22 mouse cellular contexts compared by ENCODE assay signal in the genomic region with DNA sequence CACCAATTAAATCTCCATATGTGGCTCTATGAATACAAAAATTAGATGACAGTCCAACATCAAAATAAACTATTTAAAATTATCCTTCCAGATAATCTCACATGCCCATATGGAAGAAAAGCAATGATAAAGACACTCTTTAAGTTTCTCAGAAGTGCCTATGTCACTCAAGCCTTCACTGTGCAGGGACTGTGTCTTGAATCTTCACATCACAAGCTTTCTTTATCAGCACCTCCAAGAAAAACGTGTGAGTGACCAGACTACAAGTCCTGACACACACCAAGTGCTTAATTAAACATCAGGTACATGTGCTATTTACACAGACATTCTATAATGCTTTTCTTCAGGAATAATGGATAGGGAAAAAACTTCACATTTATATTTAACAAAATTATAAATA. TPM values are rescaled to one million over a fixed set of nuclear protein-coding genes. Genes with fewer than 3 reads are reported as not detected.
DNase-seq lines count a peak whose midpoint lies in the region; ATAC-seq and TF ChIP-seq lines count a peak whose summit lies in the region.
"Had no signal": no experiment of that assay in that cellular context is flagged by ENCODE, and none has a peak within 500 bp of the region (broad histone marks: within the 10 kb centered on the region; RNA-seq: fewer than 3 reads in every experiment).

No protein-coding gene starts in this region.

- no peaks in the 10 kb centered on the region; the same call in 1 of the 2 replicates for H3K36me3 ChIP-seq in liver, embryonic 11.5 days (ENCODE audit: control insufficient read depth, insufficient read depth, low read length)
- no peaks in the 10 kb centered on the region; the same call in 1 of the 2 replicates for H3K36me3 ChIP-seq in liver, embryonic 14.5 days (replicated peaks; ENCODE audit: control insufficient read depth, insufficient read depth, low read depth)
- no peaks in the 10 kb centered on the region for H3K36me3 ChIP-seq in liver, postnatal 0 days (replicated peaks; ENCODE audit: insufficient read depth, low read length)
- H3K36me3 ChIP-seq: hindbrain, embryonic 15.5 days had no signal

- H3K9ac ChIP-seq in liver, embryonic 11.5 days (ENCODE audit: low read depth, low read length), result no peak overlapping the region
- no peak overlapping the region for H3K9ac ChIP-seq in liver, embryonic 14.5 days (replicated peaks)
- H3K9ac ChIP-seq in liver, postnatal 0 days (replicated peaks), result no peak overlapping the region
- H3K9ac ChIP-seq: forebrain, embryonic 13.5 days; heart, embryonic 13.5 days; hindbrain, embryonic 12.5 days; hindbrain, embryonic 15.5 days had no signal

- no peak for TF ChIP-seq CTCF in liver, embryonic 14.5 days (IDR thresholded peaks at IDR 0.05; ENCODE audit: low read depth)
- no peak for TF ChIP-seq CTCF in liver, postnatal 0 days (IDR thresholded peaks at IDR 0.05; ENCODE audit: low read depth)

- no peak for DNase-seq in liver, embryonic 11.5 days (ENCODE audit: low spot score)
- no peak for DNase-seq in liver
- peak in 2 of 3 experiments; percentile 41 to 43 for DNase-seq in liver, embryonic 14.5 days (ENCODE audit: low read depth in 3 of 3, low spot score in 3 of 3)
- no peak for DNase-seq in liver, postnatal 0 days
- DNase-seq in retina, embryonic 14.5 days (ENCODE audit: low spot score), result no peak
- no peak for DNase-seq in cerebellum, postnatal 10 days
- DNase-seq: adrenal gland, postnatal 10 days; adrenal gland, postnatal 36 days; cerebellum, adult 11 months; cerebellum, adult 2 months; cerebellum, postnatal 14 days; gastrocnemius, postnatal 25 days; heart, adult 2 months had no signal

- 27% methylated on average over 1 of the region's 1 CpGs for WGBS in liver, embryonic 11.5 days
- WGBS in liver, embryonic 14.5 days (ENCODE audit: insufficient replicate concordance), result 7% methylated on average over 1 of the region's 1 CpGs
- 26% methylated on average over 1 of the region's 1 CpGs for WGBS in liver, postnatal 0 days (ENCODE audit: insufficient replicate concordance)

- no peak overlapping the region for H3K27ac ChIP-seq in liver, embryonic 11.5 days (ENCODE audit: low read depth, low read length)
- H3K27ac ChIP-seq in liver, embryonic 14.5 days, result no peak overlapping the region
- 0 out of 2 replicates have a peak overlapping the region, but pooled peaks have one; percentile 9 for H3K27ac ChIP-seq in liver, postnatal 0 days (ENCODE audit: low read depth)
- H3K27ac ChIP-seq: forebrain, embryonic 10.5 days; forebrain, embryonic 13.5 days; heart, adult 2 months; heart, embryonic 10.5 days; heart, embryonic 13.5 days; hindbrain, embryonic 12.5 days; hindbrain, embryonic 15.5 days had no signal

- peak; percentile 57; the same call in 1 of the 2 replicates for ATAC-seq in liver, embryonic 11.5 days (replicated peaks; ENCODE audit: low FRiP score)
- ATAC-seq in liver, embryonic 14.5 days (ENCODE audit: insufficient read depth), result peak; percentile 44
- ATAC-seq in liver, postnatal 0 days, result no peak
- ATAC-seq in megakaryocyte-erythroid progenitor cell, adult 5-6 weeks (replicated peaks; ENCODE audit: low FRiP score, low TSS enrichment, poor library complexity, severe bottlenecking), result 0 out of 2 replicates have a peak, but pooled peaks have one; percentile 56
- ATAC-seq in megakaryocyte, adult 5-6 weeks (ENCODE audit: poor library complexity, severe bottlenecking), result no peak
- ATAC-seq: forebrain, embryonic 13.5 days; Patski had no signal

- no peak overlapping the region for H3K4me2 ChIP-seq in liver, embryonic 11.5 days
- H3K4me2 ChIP-seq in liver, embryonic 14.5 days (ENCODE audit: low read depth), result no peak overlapping the region
- no peak overlapping the region for H3K4me2 ChIP-seq in liver, postnatal 0 days (ENCODE audit: low read depth, low read length)
- H3K4me2 ChIP-seq: forebrain, embryonic 13.5 days; heart, embryonic 13.5 days; hindbrain, embryonic 12.5 days; hindbrain, embryonic 15.5 days had no signal

- H3K4me1 ChIP-seq in liver, embryonic 11.5 days (replicated peaks; ENCODE audit: control insufficient read depth, insufficient read depth, low read length), result peaks cover 37% of the 10 kb centered on the region
- peaks cover 44 to 51% of the 10 kb centered on the region in 2 experiments for H3K4me1 ChIP-seq in liver, embryonic 14.5 days (replicated peaks; ENCODE audit: control insufficient read depth in 2 of 2, insufficient read depth in 2 of 2, low read length in 1 of 2)
- peaks cover 31% of the 10 kb centered on the region for H3K4me1 ChIP-seq in liver, postnatal 0 days (ENCODE audit: insufficient read depth)

- TF ChIP-seq EP300 in liver, embryonic 14.5 days (IDR thresholded peaks at IDR 0.05; ENCODE audit: low read depth), result peak; percentile 45; the same call in 1 of the 2 replicates
- TF ChIP-seq EP300 in liver, postnatal 0 days (IDR thresholded peaks at IDR 0.05; ENCODE audit: low read depth), result peak; percentile 19; the same call in 1 of the 2 replicates

- no peaks in the 10 kb centered on the region for H3K27me3 ChIP-seq in liver, embryonic 11.5 days (replicated peaks; ENCODE audit: control insufficient read depth, insufficient read depth, low read length)
- no peaks in the 10 kb centered on the region for H3K27me3 ChIP-seq in liver, embryonic 14.5 days (ENCODE audit: control insufficient read depth, insufficient read depth, low read length)
- no peaks in the 10 kb centered on the region for H3K27me3 ChIP-seq in liver, postnatal 0 days (ENCODE audit: insufficient read depth, low read length)
- H3K27me3 ChIP-seq: forebrain, embryonic 13.5 days; heart, embryonic 13.5 days; hindbrain, embryonic 12.5 days; hindbrain, embryonic 15.5 days; Patski had no signal

- no peaks in the 10 kb centered on the region for H3K9me3 ChIP-seq in liver, embryonic 11.5 days (ENCODE audit: control insufficient read depth, low read length)
- H3K9me3 ChIP-seq in liver, embryonic 14.5 days (ENCODE audit: control insufficient read depth, low read length), result no peaks in the 10 kb centered on the region
- H3K9me3 ChIP-seq in liver, postnatal 0 days (ENCODE audit: low read length), result no peaks in the 10 kb centered on the region
- H3K9me3 ChIP-seq: heart, embryonic 10.5 days; hindbrain, embryonic 12.5 days; hindbrain, embryonic 15.5 days had no signal

- no peak overlapping the region for H3K4me3 ChIP-seq in liver, embryonic 11.5 days (ENCODE audit: low read depth, low read length)
- H3K4me3 ChIP-seq in liver, embryonic 14.5 days (ENCODE audit: insufficient read depth in 1 of 2, low read depth in 2 of 2, low read length in 2 of 2), result no peak overlapping the region
- no peak overlapping the region for H3K4me3 ChIP-seq in liver, postnatal 0 days (ENCODE audit: low read depth, low read length)
- H3K4me3 ChIP-seq: forebrain, embryonic 10.5 days; forebrain, embryonic 13.5 days; heart, adult 2 months; heart, embryonic 10.5 days; heart, embryonic 13.5 days; hindbrain, embryonic 12.5 days; hindbrain, embryonic 15.5 days had no signal

RNA-seq across cellular contexts. Expression of a gene that starts 34.8 kb away (rescaled TPM):
- 14.1 and 17.1 TPM in 2 replicates for polyA plus RNA-seq in liver, embryonic 11.5 days (2014; fragmentation: Nextera tagmentation; extraction: Ambion mirVana)
- 3.9 and 6.2 TPM in 2 replicates for polyA plus RNA-seq in liver, embryonic 14.5 days (2012; rRNA removed)
- 6.9 and 8.5 TPM in 2 replicates for polyA plus RNA-seq in liver, embryonic 14.5 days (2014; fragmentation: Nextera tagmentation; extraction: Ambion mirVana)
- 10.1 and 10.7 TPM in 2 replicates for polyA plus RNA-seq in liver, postnatal 0 days (2015; fragmentation: Nextera tagmentation; extraction: Ambion mirVana)
- total RNA-seq in megakaryocyte-erythroid progenitor cell, adult 5-6 weeks (2014; fragmentation: Nextera tagmentation), result 22.9 and 31.8 TPM in 2 replicates
- total RNA-seq in megakaryocyte-erythroid progenitor cell, adult 5-6 weeks (2017), result 40.6 and 50.7 TPM in 2 replicates
- total RNA-seq in megakaryocyte, adult 5-6 weeks (2015), result 15.0 and 15.5 TPM in 2 replicates
- total RNA-seq in megakaryocyte, adult 5-6 weeks (2017), result 18.3 and 25.7 TPM in 2 replicates

Comparison
In these comparisons a context has a peak if more than half of its experiments do, and no peak if none do; other contexts are left out.
1. ATAC-seq: peak in liver, embryonic 11.5 days (single experiment), liver, embryonic 14.5 days (single experiment) and megakaryocyte-erythroid progenitor cell, adult 5-6 weeks (single experiment); none in liver, postnatal 0 days (single experiment) and megakaryocyte, adult 5-6 weeks (single experiment).
2. DNase-seq: peak in liver, embryonic 14.5 days (2 of 3); none in liver, embryonic 11.5 days (single experiment), liver (single experiment), liver, postnatal 0 days (single experiment), retina, embryonic 14.5 days (single experiment) and cerebellum, postnatal 10 days (0 of 2).